Mouse (Mus musculus): ENCODE results near the gene Pla1a.

DNA sequence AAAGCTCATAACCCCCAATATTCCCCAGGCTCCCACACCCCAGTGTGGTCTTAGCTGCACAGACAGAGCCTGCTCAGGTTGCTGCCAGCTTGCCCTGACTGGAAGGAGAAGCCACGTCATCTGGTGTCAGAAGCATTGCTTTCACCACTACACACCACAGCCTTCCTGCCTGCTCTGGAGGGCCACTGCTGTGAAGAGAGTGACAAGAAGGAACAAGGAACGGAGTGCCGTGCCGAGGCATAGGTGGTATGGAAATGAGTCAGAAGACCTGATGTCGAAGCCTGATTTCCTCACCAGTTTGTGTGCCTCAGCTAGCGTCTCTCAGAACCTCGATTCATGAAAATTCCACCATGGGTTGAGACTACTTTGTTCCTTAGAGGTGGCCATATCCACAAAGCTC is 29.3 kb downstream of the Pla1a start:
- no peak for TF ChIP-seq CTCF (IDR thresholded peaks at IDR 0.05; ENCODE audit: low read depth)
- no peak for TF ChIP-seq EP300 (IDR thresholded peaks at IDR 0.05; ENCODE audit: low read depth)

All from liver, postnatal 0 days (tissue).